Mouse (Mus musculus) E14TG2a.4 (cell line): ENCODE measurements at regions not wholly inside any gene's neighbourhood (a gene's known extent, or its start where the extent isn't known, plus 50 kb on each side); places are given as distances from the start of the nearest gene placed in this dataset.

Experiments used
- H3K27me3 ChIP-seq: 2 replicates; pipeline ENCODE4 v1.6.1; 2014; ENCODE audit warnings: low read length, control low read depth; ENCODE audit not compliant: insufficient read depth
- H3K36me3 ChIP-seq: 2 replicates; pipeline ENCODE4 v1.6.1; 2014; ENCODE audit warnings: low read length, control low read depth; ENCODE audit not compliant: insufficient read depth
- H3K4me1 ChIP-seq: replicated peaks from 2 replicates; pipeline ENCODE4 v1.6.1; 2014; ENCODE audit warnings: low read depth, low read length, control low read depth
- H3K4me3 ChIP-seq: replicated peaks from 2 replicates; pipeline ENCODE4 v1.5.1; 2014; ENCODE audit warnings: mild to moderate bottlenecking, low read length
- H3K9me3 ChIP-seq: 2 replicates; pipeline ENCODE4 v1.6.1; 2014; ENCODE audit warnings: low read length, control low read depth
- CTCF ChIP-seq: conservative IDR thresholded peaks from 2 replicates; pipeline ENCODE4 v1.5.1; 2014; ENCODE audit warnings: low read length
- NANOG ChIP-seq: IDR thresholded peaks from 2 replicates; pipeline ENCODE4 v1.6.1; 2014; ENCODE audit warnings: borderline replicate concordance, low read length, mixed read lengths
- POU5F1 ChIP-seq: IDR thresholded peaks from 2 replicates; pipeline ENCODE4 v1.6.1; 2014; ENCODE audit warnings: low read length, borderline replicate concordance

DNA sequence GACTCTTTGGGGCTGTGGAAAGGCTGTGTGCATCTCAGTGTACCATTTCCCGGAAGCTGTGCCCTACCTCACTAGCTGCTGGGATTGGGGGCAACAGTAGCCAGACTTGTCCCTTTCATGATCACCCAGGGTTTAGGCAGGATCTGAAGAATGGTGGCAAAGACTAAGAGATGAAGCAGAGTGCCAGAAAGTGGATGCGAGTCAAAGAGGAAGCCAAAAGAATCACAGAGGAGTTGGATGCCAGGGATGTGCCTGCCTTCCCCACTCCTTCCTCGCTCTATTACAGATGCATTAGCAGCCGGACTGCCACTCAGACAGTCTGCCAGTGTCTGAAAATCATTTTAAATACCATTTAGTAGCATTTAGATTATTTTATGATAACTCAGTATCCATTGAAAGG lies 271.5 kb upstream of the Slc24a2 start:
- TF ChIP-seq CTCF (no peak), POU5F1 (no peak), NANOG (no peak)
- Histone ChIP-seq H3K27me3 (no peaks in the 10 kb centered on the region), H3K9me3 (no peaks in the 10 kb centered on the region), H3K4me1 (no peaks in the 10 kb centered on the region), H3K36me3 (no peaks in the 10 kb centered on the region), H3K4me3 (no peak overlapping the region)

DNA sequence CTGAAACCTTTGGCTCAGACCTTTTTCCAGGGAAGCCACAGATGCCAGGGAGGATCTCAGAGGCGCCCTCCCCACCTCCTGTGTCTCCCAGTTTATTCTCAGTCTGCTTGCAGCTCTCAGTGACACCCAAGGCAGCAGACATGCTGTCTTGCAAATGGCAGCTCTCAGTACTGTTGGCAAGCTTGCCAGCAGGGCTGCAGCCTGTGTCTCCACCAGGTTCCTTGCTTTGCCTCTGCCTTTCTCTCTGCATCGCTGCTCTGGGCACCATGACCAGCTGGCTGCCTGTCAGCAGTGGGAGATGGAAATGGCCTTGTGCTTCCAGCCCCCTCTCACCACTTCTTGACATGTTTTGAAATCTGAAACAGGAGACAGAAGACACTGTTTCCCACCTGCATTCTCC lies 270.2 kb upstream of the Slc24a2 start:
- no peaks in the 10 kb centered on the region for H3K36me3 ChIP-seq
- TF ChIP-seq CTCF (no peak), NANOG (no peak), POU5F1 (no peak)
- no peaks in the 10 kb centered on the region for H3K4me1 ChIP-seq
- no peaks in the 10 kb centered on the region for H3K27me3 ChIP-seq
- H3K4me3 ChIP-seq, result no peak overlapping the region
- H3K9me3 ChIP-seq, result no peaks in the 10 kb centered on the region

DNA sequence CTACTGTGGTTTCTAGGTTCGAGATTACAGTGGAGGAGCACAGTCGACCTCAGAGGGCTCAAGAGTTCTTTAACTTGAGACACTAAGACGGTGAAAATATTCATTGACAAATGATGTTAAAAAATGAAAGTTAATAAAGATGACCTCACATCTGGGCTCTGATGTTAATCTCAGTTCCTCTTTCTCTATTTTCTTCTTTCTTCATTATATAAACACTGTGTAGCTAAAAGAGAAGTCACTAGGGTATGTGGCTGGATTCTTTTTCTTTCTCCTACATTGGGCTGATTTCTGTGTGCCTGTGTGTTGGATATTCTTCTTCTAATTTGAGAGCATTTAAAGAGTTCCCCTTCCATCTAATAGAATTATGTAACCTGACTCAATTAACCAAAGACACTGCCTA lies 257.5 kb upstream of the Slc24a2 start:
- Histone ChIP-seq H3K9me3 (no peaks in the 10 kb centered on the region), H3K4me3 (no peak overlapping the region), H3K36me3 (no peaks in the 10 kb centered on the region), H3K4me1 (0 out of 2 replicates have a peak, but pooled peaks cover 5% of the 10 kb centered on the region), H3K27me3 (no peaks in the 10 kb centered on the region)
- TF ChIP-seq CTCF, result no peak
- no peak for TF ChIP-seq POU5F1
- TF ChIP-seq NANOG, result no peak

DNA sequence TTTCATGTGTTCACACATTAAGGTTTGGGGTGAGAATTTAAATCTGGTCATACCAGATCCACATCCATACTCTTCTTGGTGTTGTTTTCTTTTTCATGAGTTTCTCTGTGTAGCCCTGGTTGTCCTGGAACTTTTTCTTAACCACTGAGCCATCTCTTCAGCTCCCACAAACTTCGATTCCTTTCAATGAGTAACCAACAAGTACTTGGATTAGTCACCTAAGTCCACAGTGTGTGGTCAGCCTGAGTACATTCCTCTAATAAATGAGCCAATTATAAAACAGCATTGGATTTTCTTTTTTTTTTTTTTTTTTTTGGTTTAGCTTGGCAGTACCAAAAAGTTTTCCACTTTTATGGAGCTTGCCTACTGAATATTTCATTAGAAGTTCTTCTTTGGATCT lies 245.3 kb upstream of the Slc24a2 start:
- TF ChIP-seq NANOG (no peak), CTCF (no peak), POU5F1 (no peak)
- H3K9me3 ChIP-seq, result no peaks in the 10 kb centered on the region
- peaks cover 28% of the 10 kb centered on the region for H3K4me1 ChIP-seq

DNA sequence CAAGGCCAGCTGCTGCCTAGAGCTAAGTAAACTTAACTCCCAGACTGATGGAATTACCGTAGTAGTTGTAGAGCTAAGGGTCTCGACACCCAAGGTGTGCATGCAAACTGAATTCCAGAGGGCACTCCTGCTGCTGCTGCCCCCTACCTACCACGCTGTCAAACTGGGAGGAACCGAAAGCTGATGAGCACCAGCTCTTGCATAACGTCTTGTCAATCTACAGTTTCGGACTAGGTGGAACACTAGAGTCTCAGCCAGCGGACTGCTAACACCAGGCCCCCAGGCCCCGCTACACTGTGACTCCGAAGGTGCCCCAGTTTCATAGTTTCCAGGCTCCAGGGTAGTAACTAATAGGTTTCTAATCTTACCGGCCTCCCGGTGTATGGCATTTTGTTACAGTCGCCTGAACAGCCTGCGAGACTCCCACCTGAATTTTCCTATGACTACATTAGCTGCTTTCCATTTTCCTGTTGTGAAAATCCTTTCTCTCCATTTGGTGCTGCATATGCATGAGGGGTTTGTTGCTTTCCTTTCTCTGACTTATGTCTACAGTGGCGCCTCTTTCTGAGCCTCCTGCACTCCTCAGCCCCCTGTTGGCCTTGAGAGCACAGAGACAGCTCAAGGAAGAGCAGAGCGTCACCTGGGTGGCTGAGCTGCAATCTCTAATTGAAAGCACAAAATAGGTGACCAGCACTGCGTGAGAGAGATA lies 243.2 kb upstream of the Slc24a2 start:
- peak overlapping the region; percentile 20 for H3K4me3 ChIP-seq
- peaks cover 28% of the 10 kb centered on the region for H3K4me1 ChIP-seq
- no peaks in the 10 kb centered on the region for H3K27me3 ChIP-seq
- H3K36me3 ChIP-seq, result no peaks in the 10 kb centered on the region
- H3K9me3 ChIP-seq, result no peaks in the 10 kb centered on the region
- TF ChIP-seq NANOG, result no peak
- no peak for TF ChIP-seq POU5F1
- no peak for TF ChIP-seq CTCF

More for the DNA sequence above, 245.3 kb upstream of the Slc24a2 start:
- no peaks in the 10 kb centered on the region for H3K36me3 ChIP-seq
- no peak overlapping the region for H3K4me3 ChIP-seq
- H3K27me3 ChIP-seq, result no peaks in the 10 kb centered on the region

DNA sequence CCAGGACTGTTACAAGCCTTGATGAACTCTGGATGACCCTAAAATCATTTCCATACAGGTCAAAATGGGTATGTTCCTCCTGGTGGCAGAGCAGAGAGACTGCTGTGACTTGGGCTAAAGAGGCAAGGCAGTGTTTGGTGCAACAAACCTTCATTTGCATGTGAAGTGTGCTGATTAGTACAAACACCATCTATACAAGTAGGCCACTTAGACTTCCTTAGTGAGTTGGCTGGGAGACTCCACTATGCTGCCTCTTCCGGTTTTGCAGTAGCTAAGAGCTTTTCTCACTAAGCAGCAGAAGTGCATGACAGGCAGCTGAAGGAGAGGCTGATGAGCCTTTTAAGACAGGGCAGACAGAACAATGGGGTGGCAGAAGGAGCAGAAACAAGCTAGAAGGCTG lies 242.5 kb upstream of the Slc24a2 start:
- no peaks in the 10 kb centered on the region for H3K27me3 ChIP-seq
- TF ChIP-seq POU5F1 (no peak), NANOG (peak; percentile 24; the same call in 1 of the 2 replicates), CTCF (peak; percentile 13; the same call in 1 of the 2 replicates)
- H3K9me3 ChIP-seq, result no peaks in the 10 kb centered on the region
- no peaks in the 10 kb centered on the region for H3K36me3 ChIP-seq
- peaks cover 28% of the 10 kb centered on the region for H3K4me1 ChIP-seq
- H3K4me3 ChIP-seq, result peak overlapping the region; percentile 20; the same call in 1 of the 2 replicates

DNA sequence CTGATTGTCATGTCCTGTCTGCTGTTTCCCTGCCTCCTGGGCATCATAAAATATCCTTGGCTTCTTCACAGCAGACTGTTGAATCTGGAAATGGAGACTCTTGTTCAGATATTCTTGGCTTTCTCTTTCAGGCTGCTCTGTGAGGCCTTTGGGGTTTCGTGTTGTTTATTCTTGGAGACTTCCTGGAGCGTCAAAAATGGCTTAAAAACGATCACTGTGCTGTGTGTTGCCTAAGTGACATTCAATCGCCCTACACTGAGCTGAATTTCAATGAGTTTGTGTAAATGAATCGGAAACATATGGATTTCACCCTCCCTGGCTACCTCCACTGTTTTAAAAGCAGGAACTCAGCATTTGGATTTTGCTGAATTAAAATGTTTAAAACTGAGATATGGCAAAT lies 241.1 kb upstream of the Slc24a2 start:
- Histone ChIP-seq H3K4me3 (no peak overlapping the region), H3K36me3 (no peaks in the 10 kb centered on the region), H3K4me1 (peaks cover 28% of the 10 kb centered on the region), H3K9me3 (no peaks in the 10 kb centered on the region), H3K27me3 (no peaks in the 10 kb centered on the region)
- TF ChIP-seq NANOG, result no peak
- no peak for TF ChIP-seq POU5F1
- TF ChIP-seq CTCF, result no peak

DNA sequence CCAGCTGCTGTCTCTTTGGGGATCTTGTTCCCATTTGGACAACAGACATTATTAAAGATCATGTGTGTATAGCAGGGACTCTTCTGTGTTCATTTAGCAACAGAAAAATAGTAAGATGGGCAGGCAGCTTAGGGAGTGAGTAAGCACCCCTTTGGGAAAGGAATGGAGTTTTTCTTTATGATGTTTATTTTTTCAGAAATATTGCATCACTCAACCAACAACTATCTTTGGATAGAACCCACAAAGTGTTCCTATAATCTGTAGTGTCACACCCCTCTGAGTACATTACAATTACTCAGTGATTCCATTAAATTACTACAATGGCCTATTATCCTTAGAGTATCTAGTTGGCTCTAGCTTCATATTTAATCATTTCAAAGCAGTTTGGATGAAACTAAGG lies 237.3 kb upstream of the Slc24a2 start:
- no peaks in the 10 kb centered on the region for H3K9me3 ChIP-seq
- H3K4me1 ChIP-seq, result peaks cover 13% of the 10 kb centered on the region
- H3K36me3 ChIP-seq, result no peaks in the 10 kb centered on the region
- TF ChIP-seq NANOG, result no peak
- TF ChIP-seq POU5F1, result no peak
- TF ChIP-seq CTCF, result no peak
- H3K27me3 ChIP-seq, result no peaks in the 10 kb centered on the region
- H3K4me3 ChIP-seq, result no peak overlapping the region

DNA sequence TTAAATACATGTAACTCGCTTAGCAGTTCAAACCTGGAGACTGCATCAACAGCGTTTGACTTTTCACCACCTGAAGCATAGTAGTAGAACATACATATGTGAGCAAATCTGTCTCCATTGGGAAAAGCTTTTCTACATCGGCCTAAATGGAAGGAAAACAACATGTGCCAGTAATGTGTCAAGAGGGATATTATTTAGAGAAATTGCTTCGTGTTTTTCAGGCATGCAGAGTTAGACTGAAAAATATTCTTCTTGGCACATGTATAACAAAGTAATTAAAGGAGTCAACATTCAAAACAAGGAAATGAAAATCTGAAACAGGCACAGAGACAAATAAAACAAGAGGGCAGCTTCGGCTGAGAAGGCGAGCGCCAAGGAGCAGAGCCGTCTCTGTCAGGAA lies 236.7 kb upstream of the Slc24a2 start:
- Histone ChIP-seq H3K4me3 (no peak overlapping the region), H3K4me1 (peaks cover 7% of the 10 kb centered on the region), H3K27me3 (no peaks in the 10 kb centered on the region), H3K36me3 (no peaks in the 10 kb centered on the region), H3K9me3 (no peaks in the 10 kb centered on the region)
- TF ChIP-seq CTCF, result no peak
- no peak for TF ChIP-seq NANOG
- TF ChIP-seq POU5F1, result no peak
